Mouse (Mus musculus): ENCODE data around the gene Raf1. TPM values are rescaled to one million over a fixed set of nuclear protein-coding genes. Genes with fewer than 3 reads are reported as not detected.

Raf1 gene
- 85.6 and 88.2 TPM in 2 replicates for polyA plus RNA-seq (2015; fragmentation: Nextera tagmentation; extraction: Ambion mirVana)

- H3K27me3 ChIP-seq (replicated peaks), result no peaks in the 10 kb centered on the region
- peak within 1 kb of the TSS; percentile 96 for H3K27ac ChIP-seq
- H3K4me1 ChIP-seq, result peaks cover 10% of the 10 kb centered on the region
- no peaks in the 10 kb centered on the region for H3K9me3 ChIP-seq
- H3K4me2 ChIP-seq, result peak within 1 kb of the TSS; percentile 76
- peak within 1 kb of the TSS; percentile 71 for H3K4me3 ChIP-seq (replicated peaks)
- WGBS, result under 1% methylated on average over 51 of the region's 51 CpGs
- peak within 1 kb of the TSS; percentile 92 for H3K9ac ChIP-seq
- H3K36me3 ChIP-seq, result no peaks in the 10 kb centered on the region
- ATAC-seq (ENCODE audit: insufficient read depth, low FRiP score, low read depth), result peak; percentile 98
Observed at GRCm38 (mm10) chr6:115676452-115677128, at the start of gene Raf1. Raf1 (minus strand) TSS chr6:115676635.

GRCm38 (mm10) chr6:115722246-115722645 lies 45.8 kb upstream of the Raf1 start:
- Histone ChIP-seq H3K4me3 (replicated peaks) (no peak overlapping the region), H3K9ac (no peak overlapping the region), H3K4me1 (peaks cover 5% of the 10 kb centered on the region; the same call in 1 of the 2 replicates), H3K27ac (no peak overlapping the region), H3K36me3 (no peaks in the 10 kb centered on the region), H3K4me2 (no peak overlapping the region), H3K9me3 (no peaks in the 10 kb centered on the region), H3K27me3 (replicated peaks) (no peaks in the 10 kb centered on the region)
- ATAC-seq (ENCODE audit: insufficient read depth, low FRiP score, low read depth), result no peak
- WGBS, result 70% methylated on average over 5 of the region's 5 CpGs

GRCm38 (mm10) chr6:115717715-115718558 lies 41.5 kb upstream of the Raf1 start:
- Histone ChIP-seq H3K9me3 (no peaks in the 10 kb centered on the region), H3K27me3 (replicated peaks) (no peaks in the 10 kb centered on the region), H3K27ac (peak overlapping the region; percentile 89), H3K36me3 (no peaks in the 10 kb centered on the region), H3K4me3 (replicated peaks) (peak overlapping the region; percentile 25), H3K9ac (no peak overlapping the region), H3K4me2 (peak overlapping the region; percentile 56), H3K4me1 (peaks cover 14% of the 10 kb centered on the region; the same call in 1 of the 2 replicates)
- 4% methylated on average over 15 of the region's 15 CpGs for WGBS
- peak; percentile 96 for ATAC-seq (ENCODE audit: insufficient read depth, low FRiP score, low read depth)

GRCm38 (mm10) chr6:115717101-115717652 lies 40.7 kb upstream of the Raf1 start:
- Histone ChIP-seq H3K27ac (peak overlapping the region; percentile 89), H3K4me3 (replicated peaks) (no peak overlapping the region), H3K4me2 (peak overlapping the region; percentile 24; the same call in 1 of the 2 replicates), H3K9me3 (no peaks in the 10 kb centered on the region), H3K9ac (no peak overlapping the region), H3K4me1 (peaks cover 14% of the 10 kb centered on the region; the same call in 1 of the 2 replicates), H3K27me3 (replicated peaks) (no peaks in the 10 kb centered on the region), H3K36me3 (no peaks in the 10 kb centered on the region)
- peak; percentile 51 for ATAC-seq (ENCODE audit: insufficient read depth, low FRiP score, low read depth)
- WGBS, result 12% methylated on average over 8 of the region's 8 CpGs

GRCm38 (mm10) chr6:115711261-115711660 lies 34.8 kb upstream of the Raf1 start:
- 64% methylated on average over 3 of the region's 3 CpGs for WGBS

GRCm38 (mm10) chr6:115702901-115703300 lies 26.5 kb upstream of the Raf1 start:
- Histone ChIP-seq H3K27ac (no peak overlapping the region), H3K4me2 (no peak overlapping the region), H3K9me3 (no peaks in the 10 kb centered on the region), H3K9ac (no peak overlapping the region), H3K27me3 (replicated peaks) (no peaks in the 10 kb centered on the region), H3K4me3 (replicated peaks) (no peak overlapping the region), H3K4me1 (no peaks in the 10 kb centered on the region), H3K36me3 (no peaks in the 10 kb centered on the region)
- no peak for ATAC-seq (ENCODE audit: insufficient read depth, low FRiP score, low read depth)
- 73% methylated on average over 5 of the region's 5 CpGs for WGBS

More at GRCm38 (mm10) chr6:115711261-115711660, 34.8 kb upstream of the Raf1 start:
- Histone ChIP-seq H3K9me3 (no peaks in the 10 kb centered on the region), H3K4me3 (replicated peaks) (no peak overlapping the region), H3K9ac (no peak overlapping the region), H3K4me2 (no peak overlapping the region), H3K4me1 (no peaks in the 10 kb centered on the region), H3K36me3 (no peaks in the 10 kb centered on the region), H3K27me3 (replicated peaks) (no peaks in the 10 kb centered on the region), H3K27ac (no peak overlapping the region)
- ATAC-seq (ENCODE audit: insufficient read depth, low FRiP score, low read depth), result no peak

- H3K4me2 ChIP-seq, result no peak overlapping the region
- ATAC-seq (ENCODE audit: insufficient read depth, low FRiP score, low read depth), result no peak
Observed at GRCm38 (mm10) chr6:115701302-115701701, 24.9 kb upstream of the Raf1 start.

GRCm38 (mm10) chr6:115700778-115701177 lies 24.3 kb upstream of the Raf1 start:
- Histone ChIP-seq H3K27me3 (replicated peaks) (no peaks in the 10 kb centered on the region), H3K4me3 (replicated peaks) (no peak overlapping the region), H3K4me2 (no peak overlapping the region), H3K36me3 (no peaks in the 10 kb centered on the region), H3K9me3 (no peaks in the 10 kb centered on the region), H3K27ac (peak overlapping the region; percentile 19; the same call in 1 of the 2 replicates), H3K9ac (no peak overlapping the region), H3K4me1 (no peaks in the 10 kb centered on the region)
- 81% methylated on average over 1 of the region's 1 CpGs for WGBS
- no peak for ATAC-seq (ENCODE audit: insufficient read depth, low FRiP score, low read depth)

More at GRCm38 (mm10) chr6:115701302-115701701, 24.9 kb upstream of the Raf1 start:
- Histone ChIP-seq H3K9me3 (no peaks in the 10 kb centered on the region), H3K27me3 (replicated peaks) (no peaks in the 10 kb centered on the region), H3K4me3 (replicated peaks) (no peak overlapping the region), H3K27ac (0 out of 2 replicates have a peak overlapping the region, but pooled peaks have one; percentile 19), H3K36me3 (no peaks in the 10 kb centered on the region), H3K9ac (no peak overlapping the region), H3K4me1 (no peaks in the 10 kb centered on the region)
- 46% methylated on average over 11 of the region's 11 CpGs for WGBS

- no peak overlapping the region for H3K4me3 ChIP-seq (replicated peaks)
- 0 out of 2 replicates have a peak, but pooled peaks cover 8% of the 10 kb centered on the region for H3K4me1 ChIP-seq
- 85% methylated on average over 4 of the region's 4 CpGs for WGBS
- no peak overlapping the region for H3K27ac ChIP-seq
- no peaks in the 10 kb centered on the region for H3K36me3 ChIP-seq
- no peaks in the 10 kb centered on the region for H3K27me3 ChIP-seq (replicated peaks)
- no peaks in the 10 kb centered on the region for H3K9me3 ChIP-seq
- ATAC-seq (ENCODE audit: insufficient read depth, low FRiP score, low read depth), result no peak
- no peak overlapping the region for H3K9ac ChIP-seq
- no peak overlapping the region for H3K4me2 ChIP-seq
Observed at GRCm38 (mm10) chr6:115698699-115699098, 22.3 kb upstream of the Raf1 start.

- no peaks in the 10 kb centered on the region for H3K9me3 ChIP-seq
- H3K4me2 ChIP-seq, result no peak overlapping the region
- H3K9ac ChIP-seq, result no peak overlapping the region
- no peak; the same call in 1 of the 2 replicates for ATAC-seq (ENCODE audit: insufficient read depth, low FRiP score, low read depth)
- H3K27me3 ChIP-seq (replicated peaks), result no peaks in the 10 kb centered on the region
- H3K36me3 ChIP-seq, result no peaks in the 10 kb centered on the region
- no peak overlapping the region for H3K4me3 ChIP-seq (replicated peaks)
- WGBS, result 70% methylated on average over 17 of the region's 17 CpGs
- H3K4me1 ChIP-seq, result 0 out of 2 replicates have a peak, but pooled peaks cover 8% of the 10 kb centered on the region
- H3K27ac ChIP-seq, result peak overlapping the region; percentile 36; the same call in 1 of the 2 replicates
Observed at GRCm38 (mm10) chr6:115697739-115698558, 21.5 kb upstream of the Raf1 start.

GRCm38 (mm10) chr6:115696707-115697215 lies 20.3 kb upstream of the Raf1 start:
- 81% methylated on average over 7 of the region's 7 CpGs for WGBS
- no peaks in the 10 kb centered on the region for H3K9me3 ChIP-seq
- H3K36me3 ChIP-seq, result no peaks in the 10 kb centered on the region
- no peak for ATAC-seq (ENCODE audit: insufficient read depth, low FRiP score, low read depth)
- H3K27me3 ChIP-seq (replicated peaks), result no peaks in the 10 kb centered on the region
- no peak overlapping the region for H3K4me3 ChIP-seq (replicated peaks)
- H3K4me2 ChIP-seq, result no peak overlapping the region
- no peak overlapping the region for H3K27ac ChIP-seq
- H3K9ac ChIP-seq, result no peak overlapping the region
- H3K4me1 ChIP-seq, result 0 out of 2 replicates have a peak, but pooled peaks cover 8% of the 10 kb centered on the region

Measured in stomach, embryonic 15.5 days (tissue).